1 mouse cellular context compared by ENCODE assay signal in the genomic region with DNA sequence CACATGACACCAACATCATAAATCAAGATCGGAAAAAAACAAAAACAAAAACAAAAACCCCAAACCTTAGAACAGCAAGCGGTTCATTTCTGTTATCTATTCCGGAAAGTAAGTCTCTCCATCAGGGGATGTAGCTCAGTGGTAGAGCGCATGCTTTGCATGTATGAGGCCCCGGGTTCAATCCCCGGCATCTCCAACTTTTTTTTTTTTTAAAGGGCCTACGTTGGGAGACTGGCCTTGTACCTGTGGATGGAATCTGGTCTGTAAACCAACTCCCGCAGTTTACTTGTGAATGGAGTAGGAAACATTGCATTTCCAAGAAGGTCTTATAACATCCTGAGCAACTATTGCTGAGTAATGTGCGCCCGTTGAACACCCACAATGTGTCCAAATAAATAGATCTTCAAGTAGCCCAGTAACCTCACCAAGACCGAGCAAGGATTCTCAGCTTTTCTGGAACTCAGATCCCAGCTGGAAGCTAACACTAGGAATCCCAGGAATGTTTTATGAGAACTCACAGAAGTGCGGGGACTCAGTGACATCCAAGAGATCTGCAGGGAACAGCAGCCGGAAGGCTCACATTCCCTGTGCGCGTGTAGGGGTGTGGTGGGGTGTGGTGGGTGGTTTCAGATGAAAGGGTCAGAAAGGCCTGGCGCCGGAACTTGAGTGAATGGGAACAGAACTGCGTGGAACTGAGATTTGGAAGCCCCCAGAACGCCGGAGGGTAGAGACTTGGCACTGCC.
TF ChIP-seq lines count a peak whose summit lies in the region.

No protein-coding gene starts in this region.

TF ChIP-seq in MEL, 35 proteins besides CTCF, POLR2A, EP300 and RAD21:
- TF ChIP-seq TCF12 (IDR thresholded peaks at IDR 0.05; ENCODE audit: low read depth, low read length) (no peak), E2F4 (IDR thresholded peaks at IDR 0.05; ENCODE audit: borderline replicate concordance, low read depth, low read length) (peak; percentile 44; the same call in 1 of the 2 replicates), MAFK (IDR thresholded peaks at IDR 0.05; ENCODE audit: borderline replicate concordance, low read depth, low read length) (peak; percentile 98), TBP (IDR thresholded peaks at IDR 0.05; ENCODE audit: low read depth, low read length) (peak; percentile 98), BHLHE40 (IDR thresholded peaks at IDR 0.05; ENCODE audit: borderline replicate concordance, low read depth, low read length) (no peak), MXI1 (IDR thresholded peaks at IDR 0.05; ENCODE audit: low read depth, low read length) (no peak), CHD1 (IDR thresholded peaks at IDR 0.05; ENCODE audit: low read depth, low read length) (no peak), JUND (IDR thresholded peaks at IDR 0.05; ENCODE audit: low read depth, low read length) (no peak), ZMIZ1 (IDR thresholded peaks at IDR 0.05; ENCODE audit: low read depth, low read length) (no peak), MEF2A (IDR thresholded peaks at IDR 0.05; ENCODE audit: extremely low read depth, insufficient replicate concordance, low read depth, low read length, poor library complexity, severe bottlenecking) (no peak), POLR2AphosphoS2 (IDR thresholded peaks at IDR 0.05; ENCODE audit: low read length) (no peak), KAT2A (conservative IDR thresholded peaks at IDR 0.05; ENCODE audit: low read depth, low read length) (no peak; the same call in 1 of the 2 replicates), MYC (IDR thresholded peaks at IDR 0.05; ENCODE audit: low read depth, low read length) (no peak), SIN3A (IDR thresholded peaks at IDR 0.05; ENCODE audit: low read length) (peak; percentile 64; the same call in 1 of the 2 replicates), RCOR1 (IDR thresholded peaks at IDR 0.05; ENCODE audit: low read depth, low read length) (no peak), ETS1 (IDR thresholded peaks at IDR 0.05; ENCODE audit: low read depth, low read length) (no peak), ZNF384 (IDR thresholded peaks at IDR 0.05; ENCODE audit: low read depth, low read length) (peak; percentile 93), GATA1 (IDR thresholded peaks at IDR 0.05; ENCODE audit: low read depth, low read length) (no peak), ELF1 (IDR thresholded peaks at IDR 0.05; ENCODE audit: low read depth, low read length) (peak; percentile 68; the same call in 1 of the 2 replicates), POLR2AphosphoS5 (IDR thresholded peaks at IDR 0.05; ENCODE audit: borderline replicate concordance, low read depth, low read length) (no peak), USF2 (IDR thresholded peaks at IDR 0.05; ENCODE audit: borderline replicate concordance in 1 of 2, insufficient read depth in 1 of 2, low read depth in 1 of 2, low read length in 2 of 2) (no peak), MAZ (IDR thresholded peaks at IDR 0.05; ENCODE audit: low read depth, low read length) (no peak), ZC3H11A (IDR thresholded peaks at IDR 0.05; ENCODE audit: low read depth, low read length) (no peak), SMC3 (IDR thresholded peaks at IDR 0.05; ENCODE audit: low read depth, low read length) (no peak), MAX (IDR thresholded peaks at IDR 0.05; ENCODE audit: low read length) (no peak), CHD2 (IDR thresholded peaks at IDR 0.05; ENCODE audit: low read length) (no peak), MYB (IDR thresholded peaks at IDR 0.05; ENCODE audit: low read depth, low read length) (no peak), HCFC1 (IDR thresholded peaks at IDR 0.05; ENCODE audit: low read depth, low read length) (no peak), UBTF (IDR thresholded peaks at IDR 0.05; ENCODE audit: borderline replicate concordance, insufficient read depth, low read depth, low read length) (no peak), GABPA (IDR thresholded peaks at IDR 0.05; ENCODE audit: low read depth, low read length) (no peak), NELFE (IDR thresholded peaks at IDR 0.05; ENCODE audit: low read depth, low read length) (no peak), TAL1 (IDR thresholded peaks at IDR 0.05; ENCODE audit: low read length) (no peak), ZKSCAN1 (IDR thresholded peaks at IDR 0.05; ENCODE audit: low read depth, low read length) (no peak), USF1 (IDR thresholded peaks at IDR 0.05; ENCODE audit: low read depth, low read length) (no peak), NRF1 (IDR thresholded peaks at IDR 0.05; ENCODE audit: insufficient read depth, low read depth, low read length, poor library complexity, severe bottlenecking) (0 out of 2 replicates have a peak, but pooled peaks have one; percentile 30)
TF ChIP-seq in MEL: peak in this region for 7.
